Mouse (Mus musculus) gastrocnemius, adult 18-20 months (tissue): ENCODE data around the gene Tinagl1. TPM values are rescaled to one million over a fixed set of nuclear protein-coding genes. Genes with fewer than 3 reads are reported as not detected.

Experiments used
- DNase-seq: peaks from one replicate; pipeline ENCODE4 v3.0.0; 2021; ENCODE audit warnings: low spot score
- total RNA-seq, 2 experiments: library from RNA; stranded (reverse); gene quantifications; 2 replicates each; pipeline ENCODE4 v1.2.3; 2021

Tinagl1 gene
- total RNA-seq, 2 experiments from 2014 or later = 27.5 to 40.5 TPM

DNA sequence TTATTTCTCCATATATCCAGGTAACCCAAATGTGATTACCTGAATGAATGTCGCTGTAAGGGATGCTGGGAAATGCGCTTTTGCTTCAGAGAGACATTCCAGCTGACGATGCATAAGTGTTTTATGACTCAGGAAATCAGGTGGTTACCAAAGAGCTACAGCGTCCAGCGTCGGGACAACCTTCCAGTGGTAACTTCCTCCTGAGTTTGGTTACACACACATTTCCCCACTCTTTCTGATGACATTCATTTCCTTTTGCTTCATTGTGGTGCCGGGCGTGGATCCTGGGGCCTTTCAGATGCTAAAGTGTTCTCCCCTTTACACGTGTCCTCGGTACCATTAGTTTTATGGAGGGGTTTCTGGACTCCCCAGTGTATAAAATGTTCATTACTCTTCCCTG lies 26.5 kb downstream of the Tinagl1 start:
- DNase-seq = no peak

GRCm38 (mm10) chr4:130141786-130142185 lies 33.1 kb downstream of the Tinagl1 start:
- DNase-seq = no peak

DNA sequence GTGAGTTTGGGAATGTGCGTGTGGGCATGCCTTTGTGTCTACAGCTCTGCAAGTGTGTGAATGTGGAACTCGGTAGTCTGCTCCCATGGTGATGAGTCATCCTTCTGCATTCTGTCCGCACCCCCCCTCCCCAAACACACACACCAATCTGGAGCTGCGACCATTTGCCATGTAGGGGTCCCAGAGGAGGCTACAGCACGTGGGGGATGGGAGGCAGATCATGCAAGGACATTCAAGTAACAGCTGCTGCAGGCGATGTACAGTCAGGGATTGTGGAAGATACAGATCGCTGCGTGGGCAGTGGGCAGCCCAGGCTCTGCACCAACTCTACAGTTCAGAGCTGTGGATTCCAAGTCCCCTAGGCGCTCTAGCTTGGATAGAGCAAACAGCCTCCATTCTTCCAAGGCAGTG lies 33.9 kb downstream of the Tinagl1 start:
- DNase-seq = no peak

DNA sequence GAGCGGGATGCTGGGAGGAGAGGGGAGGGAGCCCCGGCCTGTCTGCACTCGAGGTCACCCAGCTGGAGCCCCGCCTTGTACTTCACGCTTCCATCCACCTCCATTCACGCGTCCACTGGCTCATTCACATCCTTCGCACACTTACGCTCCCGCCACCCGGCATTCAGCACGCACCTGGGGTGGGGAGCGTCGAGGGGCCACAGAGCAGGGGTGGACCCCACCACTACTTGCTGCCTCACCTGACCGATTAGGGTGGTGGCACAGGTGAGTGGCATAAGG lies 35.8 kb downstream of the Tinagl1 start, which contains the start of gene Hcrtr1:
TSS of gene Hcrtr1 (minus strand) at position 146 of the 279 bp plus-strand sequence.
- DNase-seq = no peak

DNA sequence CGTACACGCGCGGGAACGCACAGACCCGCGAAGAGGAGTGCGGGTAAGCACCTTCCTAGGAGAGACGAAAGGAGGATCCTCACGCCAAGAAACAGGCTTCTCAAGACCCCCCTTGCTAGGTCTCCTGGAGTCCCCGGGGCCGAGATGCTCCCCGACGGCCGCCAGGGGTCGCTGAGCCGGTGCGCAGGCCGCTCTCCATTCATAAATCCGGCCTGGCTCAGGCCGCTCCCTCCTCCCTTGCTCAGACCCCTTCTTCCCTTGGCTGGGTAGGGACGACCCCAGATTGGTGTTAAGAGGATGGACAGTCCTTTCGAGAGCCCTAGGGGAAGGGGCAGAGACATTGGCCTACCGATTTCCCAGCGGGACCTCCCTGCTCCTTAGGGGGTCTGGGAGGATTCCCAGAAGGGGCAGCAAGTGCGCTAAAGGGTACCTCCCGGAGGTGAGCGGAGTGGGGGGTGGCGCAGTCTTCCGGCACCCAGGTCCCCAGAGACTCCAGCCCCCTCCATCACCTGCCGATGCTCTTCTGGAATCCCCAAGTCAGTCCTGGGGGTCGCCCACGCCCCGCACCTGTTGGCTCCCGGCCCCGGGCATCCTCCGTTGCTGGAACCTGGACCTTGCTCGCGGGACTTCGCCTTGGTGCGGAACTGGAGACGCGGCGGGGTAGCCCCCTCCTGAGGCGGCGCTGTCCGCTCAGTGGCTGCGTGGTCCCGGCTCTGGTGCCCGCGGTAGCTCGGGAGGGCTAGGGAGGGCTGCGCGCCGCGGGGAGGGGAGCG lies 36.3 kb downstream of the Tinagl1 start:
- peak; percentile 54 for DNase-seq

DNA sequence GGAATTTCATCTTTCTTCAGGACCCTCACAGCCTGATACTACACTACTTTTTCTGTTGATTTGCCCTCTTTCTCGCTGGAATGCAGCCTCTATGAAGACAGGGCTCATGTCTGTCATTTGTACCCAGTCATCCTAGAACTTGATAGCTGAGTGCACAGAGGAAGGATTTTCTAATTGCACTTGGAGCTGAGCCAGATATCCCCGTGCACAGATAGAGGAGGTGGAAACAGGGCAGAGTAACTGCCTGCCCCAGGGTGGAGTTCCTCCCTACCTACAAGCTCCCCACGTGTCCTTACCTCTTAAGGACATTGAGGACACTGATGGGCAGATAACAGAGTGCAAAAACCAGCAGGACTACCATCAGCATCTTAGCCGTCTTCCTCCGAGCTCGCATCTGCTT lies 41.5 kb downstream of the Tinagl1 start:
- no peak for DNase-seq

GRCm38 (mm10) chr4:130131448-130132105 lies 43.3 kb downstream of the Tinagl1 start:
- no peak for DNase-seq

GRCm38 (mm10) chr4:130130641-130131350 lies 44.1 kb downstream of the Tinagl1 start:
- DNase-seq = no peak

DNA sequence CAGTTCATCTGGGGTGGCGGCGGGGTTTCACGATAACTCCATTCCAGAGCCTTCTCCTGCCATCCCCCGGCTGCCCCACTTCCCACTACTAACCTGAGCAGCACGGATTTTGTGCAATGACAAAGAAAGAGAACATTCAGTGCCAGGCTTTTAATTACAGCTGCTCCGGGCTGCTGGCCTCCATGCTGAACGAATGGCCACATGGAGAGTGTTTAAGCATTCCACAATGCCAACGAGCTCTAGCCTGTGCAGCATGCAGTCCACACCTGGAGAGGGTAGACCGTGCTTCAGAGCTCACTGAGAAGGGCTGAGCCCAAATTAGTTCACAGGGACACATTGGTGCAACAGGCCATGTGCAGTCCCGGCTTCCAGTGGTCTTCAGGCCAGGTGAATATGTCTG lies 44.8 kb downstream of the Tinagl1 start:
- no peak for DNase-seq

GRCm38 (mm10) chr4:130128907-130129306 lies 46.0 kb downstream of the Tinagl1 start:
- DNase-seq = no peak

DNA sequence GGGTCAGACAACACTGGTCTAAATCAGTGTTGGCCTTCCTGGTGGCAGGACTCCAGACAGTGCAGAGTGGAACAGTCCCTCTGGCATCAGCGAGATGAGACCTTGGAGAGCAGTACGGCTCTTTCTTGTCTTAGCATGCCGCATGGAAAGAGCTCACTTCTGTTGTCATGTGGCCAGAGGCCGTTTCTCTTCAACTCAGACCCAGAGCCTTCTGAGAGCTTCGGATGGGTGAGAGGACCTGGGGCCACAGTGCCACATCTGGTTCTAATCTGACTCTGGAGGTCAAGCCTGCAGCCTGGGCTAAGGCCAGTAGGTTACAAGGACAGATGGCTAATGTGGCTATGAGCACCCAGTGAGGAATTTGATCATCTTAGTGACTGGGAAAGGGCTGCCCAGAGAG lies 49.0 kb downstream of the Tinagl1 start:
- DNase-seq = peak; percentile 32

DNA sequence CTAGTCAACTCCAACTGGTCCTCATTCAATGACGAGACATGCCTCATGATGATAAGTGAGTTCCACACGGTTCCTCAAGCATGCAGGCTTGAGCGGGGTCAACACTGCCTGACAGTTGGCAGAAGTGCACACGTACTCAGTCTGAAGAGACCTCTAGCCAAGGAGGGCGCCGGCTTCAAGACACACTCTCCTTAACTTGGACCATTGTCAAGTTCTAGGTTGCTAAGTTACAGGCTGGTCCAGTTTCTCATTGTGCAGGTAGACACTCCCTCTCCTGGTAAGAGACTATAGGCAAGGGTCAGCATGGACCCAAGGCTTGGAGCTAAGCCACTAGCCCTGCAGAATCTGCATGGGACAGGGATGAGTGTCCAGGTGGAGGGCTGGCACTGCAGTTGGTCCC lies 49.8 kb downstream of the Tinagl1 start:
- DNase-seq = no peak

DNA sequence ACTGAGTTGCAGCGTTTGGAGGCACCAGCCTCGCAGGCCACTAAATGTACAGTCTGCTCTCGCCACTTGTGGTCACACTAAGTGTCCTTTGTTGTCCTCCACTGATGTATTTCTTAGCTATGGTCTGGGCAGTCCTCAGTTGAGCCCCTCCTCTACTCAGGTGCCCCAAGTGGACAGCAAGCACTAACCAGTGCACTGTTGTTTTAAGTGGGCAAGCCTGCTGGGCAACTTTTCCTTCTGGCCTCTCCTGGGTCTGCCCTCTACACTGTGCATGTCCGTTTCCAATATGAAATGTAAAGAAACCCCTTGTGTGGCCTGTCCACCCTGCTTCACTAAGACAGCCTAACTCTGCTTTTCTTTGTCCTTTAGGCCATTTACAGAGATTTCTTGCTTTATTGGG lies 50.8 kb downstream of the Tinagl1 start:
- no peak for DNase-seq

GRCm38 (mm10) chr4:130123020-130123419 lies 51.9 kb downstream of the Tinagl1 start:
- DNase-seq = no peak

DNA sequence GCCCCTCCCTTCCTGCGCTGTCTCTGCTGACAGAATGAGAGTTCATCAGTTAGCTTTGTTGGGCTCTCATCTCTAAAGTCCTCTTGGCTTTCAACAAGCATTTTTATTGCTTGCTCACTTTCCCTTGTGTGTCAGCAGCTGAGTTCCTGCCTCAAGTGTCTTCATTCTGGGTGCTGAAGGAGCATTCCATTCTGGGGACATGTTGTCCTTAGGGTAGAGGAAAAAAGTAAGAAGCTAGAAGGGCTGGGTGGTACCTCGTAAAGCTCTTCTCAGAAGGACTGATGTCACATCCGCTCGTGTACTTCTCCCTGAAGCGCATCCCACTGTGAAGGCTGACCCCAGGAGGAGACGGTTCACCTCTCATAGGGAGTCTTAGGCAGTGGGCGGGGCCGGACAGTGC lies 53.4 kb downstream of the Tinagl1 start:
- DNase-seq = no peak

- DNase-seq = no peak
Observed at GRCm38 (mm10) chr4:130120752-130121151, 54.2 kb downstream of the Tinagl1 start.

Other genes starting within 250 kb of the Tinagl1 start
- not detected for gene Spocd1, start 245.9 kb downstream of the Tinagl1 start, total RNA-seq
- gene Adgrb2, start 190.3 kb downstream of the Tinagl1 start, total RNA-seq = 1 to 10 TPM in 1 of 2 experiments, under 1 TPM in 1; 0.21 to 2.5 TPM
- gene Col16a1, start 127.3 kb downstream of the Tinagl1 start, total RNA-seq = 1 to 10 TPM; 2.5 to 2.9 TPM
- gene Pef1, start 72.6 kb downstream of the Tinagl1 start, total RNA-seq = 10 to 100 TPM; 33.7 to 38.6 TPM
- gene Hcrtr1, start 35.8 kb downstream of the Tinagl1 start, total RNA-seq = not detected
- not detected for gene Gm853, start 47.3 kb upstream of the Tinagl1 start, total RNA-seq
- 10 to 100 TPM; 71.7 to 80.8 TPM for gene Serinc2, start 104.1 kb upstream of the Tinagl1 start, total RNA-seq
- gene Fabp3, start 133.5 kb upstream of the Tinagl1 start, total RNA-seq = 1,000 to 10,000 TPM in 1 of 2 experiments, 100 to 1,000 TPM in 1; 614 to 1,203 TPM
- gene Gm10570, start 133.6 kb upstream of the Tinagl1 start, total RNA-seq = under 1 TPM in 1 of 2 experiments, not detected in 1; 0.66 TPM
- gene Zcchc17, start 184.8 kb upstream of the Tinagl1 start, total RNA-seq = 10 to 100 TPM; 42.5 to 44.8 TPM
- gene Snrnp40, start 185.0 kb upstream of the Tinagl1 start, total RNA-seq = 10 to 100 TPM; 11.6 to 11.7 TPM